Mouse (Mus musculus) forebrain, embryonic 12.5 days (tissue): Measurements from ENCODE around the gene Cryzl2. TPM values are rescaled to one million over a fixed set of nuclear protein-coding genes. Genes with fewer than 3 reads are reported as not detected.
A peak's percentile ranks its signal among the peaks of the same experiment; 100 is the strongest.

Experiments used
- ATAC-seq: fragments of 200-750 bp; cut with Nextera tagmentation; 2 replicates; pipeline ENCODE4 v1.8.0; 2017; ENCODE audit warnings: moderate TSS enrichment; ENCODE audit not compliant: low FRiP score
- H3K27ac ChIP-seq: fragments of 300-500 bp; sonication (generic); 2 replicates; pipeline ENCODE4 v1.5.1; 2016; ENCODE audit warnings: mild to moderate bottlenecking
- H3K27me3 ChIP-seq: fragments of 300-500 bp; sonication (generic); 2 replicates; pipeline ENCODE4 v1.6.1; 2016; ENCODE audit warnings: mild to moderate bottlenecking
- H3K36me3 ChIP-seq: fragments of 300-500 bp; sonication (generic); replicated peaks from 2 replicates; pipeline ENCODE4 v1.6.1; 2016; ENCODE audit warnings: mild to moderate bottlenecking
- H3K4me1 ChIP-seq: fragments of 300-500 bp; sonication (generic); 2 replicates; pipeline ENCODE4 v1.6.1; 2016
- H3K4me2 ChIP-seq: fragments of 300-500 bp; sonication (generic); 2 replicates; pipeline ENCODE4 v1.6.1; 2016; ENCODE audit warnings: mild to moderate bottlenecking, moderate library complexity
- H3K4me3 ChIP-seq: fragments of 300-500 bp; sonication (generic); replicated peaks from 2 replicates; pipeline ENCODE4 v1.5.1; 2016; ENCODE audit warnings: mild to moderate bottlenecking
- H3K9ac ChIP-seq: fragments of 300-500 bp; sonication (generic); 2 replicates; pipeline ENCODE4 v1.6.1; 2016; ENCODE audit warnings: mild to moderate bottlenecking
- H3K9me3 ChIP-seq: fragments of 300-500 bp; sonication (generic); 2 replicates; pipeline ENCODE4 v1.6.1; 2016
- WGBS: fragments of 180-500 bp; shearing (Covaris S2); methylation state at CpG from one replicate; pipeline ENCODE4 v1.1.7; 2016; 5-methylcytosine and 5-hydroxymethylcytosine counted together
- polyA plus RNA-seq: library from polyadenylated mRNA; unstranded; fragments of >200 nt; fragmentation: Nextera tagmentation; extraction: Ambion mirVana; gene quantifications from 2 replicates; pipeline ENCODE4 v1.2.1, GENCODE M21; 2016

Cryzl2 gene
- polyA plus RNA-seq, 1 experiment from 2014 or later, result 6.7 TPM

DNA sequence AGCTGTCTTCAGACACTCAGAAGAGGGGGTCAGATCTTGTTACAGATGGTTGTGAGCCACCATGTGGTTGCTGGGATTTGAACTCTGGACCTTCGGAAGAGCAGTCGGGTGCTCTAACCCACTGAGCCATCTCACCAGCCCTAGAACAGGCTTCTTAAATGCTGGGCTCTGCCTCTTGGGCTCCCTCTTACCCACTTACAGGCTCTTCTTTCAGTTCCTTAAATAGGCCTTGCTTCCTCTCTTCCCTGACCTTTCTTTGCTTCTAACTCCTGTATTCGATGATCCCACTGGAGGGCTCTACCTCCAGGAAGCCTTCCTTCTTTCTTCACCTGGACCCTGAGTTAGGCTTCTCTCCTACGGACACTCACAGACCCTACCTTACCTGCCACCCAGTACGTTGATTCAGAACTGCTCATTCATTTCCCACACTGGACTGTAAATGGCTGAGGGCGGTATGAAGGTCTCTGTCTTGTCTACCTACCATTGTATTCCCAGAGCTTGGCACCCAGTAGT, 12.9 kb upstream of the Cryzl2 start:
- Histone ChIP-seq H3K9me3 (no peaks in the 10 kb centered on the region), H3K9ac (no peak overlapping the region), H3K36me3 (no peaks in the 10 kb centered on the region), H3K27me3 (peaks cover 22% of the 10 kb centered on the region), H3K4me3 (no peak overlapping the region), H3K27ac (no peak overlapping the region), H3K4me1 (peaks cover 79% of the 10 kb centered on the region), H3K4me2 (no peak overlapping the region)
- WGBS, result 87% methylated on average over 6 of the region's 6 CpGs
- no peak for ATAC-seq

DNA sequence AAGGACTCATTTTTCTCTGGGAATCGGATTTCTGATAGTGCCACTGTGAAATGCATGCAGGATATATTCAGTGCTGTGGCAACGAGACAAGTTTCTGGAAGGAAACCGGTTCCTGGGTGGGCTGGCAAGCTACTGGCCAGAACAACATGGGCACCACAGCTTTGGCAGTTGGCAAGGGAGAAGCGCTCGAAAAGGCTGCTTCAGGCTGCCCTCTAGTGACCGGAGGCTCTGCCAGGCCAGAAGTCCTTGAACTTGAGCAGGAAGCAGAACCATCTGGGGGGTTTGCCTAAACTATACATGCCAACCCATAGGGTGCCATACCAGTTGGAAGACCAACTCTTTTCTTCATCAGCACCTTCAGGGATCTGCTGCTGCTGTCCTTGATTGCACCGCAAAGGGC, 12.1 kb upstream of the Cryzl2 start:
- 66% methylated on average over 7 of the region's 7 CpGs for WGBS
- H3K27me3 ChIP-seq, result peaks cover 22% of the 10 kb centered on the region
- no peak for ATAC-seq
- no peak overlapping the region for H3K9ac ChIP-seq
- no peaks in the 10 kb centered on the region for H3K36me3 ChIP-seq
- no peak overlapping the region for H3K4me3 ChIP-seq
- no peak overlapping the region for H3K4me2 ChIP-seq
- no peaks in the 10 kb centered on the region for H3K9me3 ChIP-seq
- H3K27ac ChIP-seq, result no peak overlapping the region
- peaks cover 73% of the 10 kb centered on the region for H3K4me1 ChIP-seq

DNA sequence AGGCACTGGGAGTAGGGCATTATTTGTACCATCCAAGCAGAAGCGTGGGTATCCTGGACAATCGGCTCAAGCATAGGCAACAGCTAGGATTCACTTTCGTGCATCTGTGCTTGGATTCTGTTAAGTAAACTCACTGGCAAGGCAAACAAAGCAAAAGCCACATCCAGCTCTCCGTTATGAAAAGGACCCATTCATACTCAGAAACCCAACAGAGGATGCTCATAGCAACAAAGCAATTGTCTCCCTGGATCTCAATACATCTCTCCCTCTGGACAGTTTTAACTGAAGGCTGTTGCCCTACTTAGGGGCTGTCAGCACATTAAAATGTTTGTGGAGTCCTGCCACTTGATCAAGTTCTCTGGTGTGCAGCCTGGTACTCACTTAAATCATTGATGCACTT, 11.2 kb upstream of the Cryzl2 start:
- 53% methylated on average over 4 of the region's 4 CpGs for WGBS
- no peak for ATAC-seq

DNA sequence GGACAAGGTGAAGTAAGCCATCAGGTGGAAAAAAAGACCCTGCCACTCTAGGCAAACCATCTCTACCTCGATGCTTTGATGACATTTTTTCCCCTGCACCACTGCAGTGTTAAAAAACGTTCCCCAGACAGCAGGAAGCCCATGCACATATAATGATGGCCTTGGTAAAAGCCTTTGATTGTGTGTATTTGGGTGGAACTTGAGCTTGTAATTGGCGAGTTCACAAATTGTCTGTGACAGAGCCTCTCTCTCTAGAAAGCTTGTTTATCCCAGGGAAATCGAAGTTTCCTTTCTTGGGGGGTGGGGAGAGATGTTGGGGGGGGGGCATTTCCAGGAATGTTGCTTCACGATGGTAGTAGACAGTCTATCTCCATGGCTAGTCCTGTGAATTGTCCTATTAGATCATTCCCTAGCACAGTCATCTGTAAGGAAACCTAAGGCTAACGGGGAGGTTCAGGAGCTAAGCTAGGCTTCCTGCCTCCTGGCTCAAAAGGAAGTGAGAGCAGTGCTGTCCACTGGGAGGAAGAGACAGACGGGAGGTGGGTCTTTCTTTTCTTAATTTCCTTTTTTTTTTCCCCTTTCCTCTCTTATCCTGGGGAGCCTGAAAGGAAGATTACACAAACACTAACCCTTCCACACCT, 10.1 kb upstream of the Cryzl2 start:
- H3K9me3 ChIP-seq, result no peaks in the 10 kb centered on the region
- H3K4me3 ChIP-seq, result no peak overlapping the region
- WGBS, result 12% methylated on average over 7 of the region's 7 CpGs
- ATAC-seq, result peak; percentile 10; the same call in 1 of the 2 replicates
- 0 out of 2 replicates have a peak overlapping the region, but pooled peaks have one; percentile 1 for H3K4me2 ChIP-seq
- H3K27me3 ChIP-seq, result peaks cover 22% of the 10 kb centered on the region
- peaks cover 70% of the 10 kb centered on the region for H3K4me1 ChIP-seq
- 0 out of 2 replicates have a peak overlapping the region, but pooled peaks have one; percentile 42 for H3K27ac ChIP-seq
- no peaks in the 10 kb centered on the region for H3K36me3 ChIP-seq
- H3K9ac ChIP-seq, result no peak overlapping the region

More for the DNA sequence above, 11.2 kb upstream of the Cryzl2 start:
- no peak overlapping the region for H3K4me3 ChIP-seq
- no peaks in the 10 kb centered on the region for H3K9me3 ChIP-seq
- H3K4me1 ChIP-seq, result peaks cover 67% of the 10 kb centered on the region
- 0 out of 2 replicates have a peak overlapping the region, but pooled peaks have one; percentile 1 for H3K27ac ChIP-seq
- H3K9ac ChIP-seq, result no peak overlapping the region
- no peak overlapping the region for H3K4me2 ChIP-seq
- H3K36me3 ChIP-seq, result no peaks in the 10 kb centered on the region
- H3K27me3 ChIP-seq, result peaks cover 22% of the 10 kb centered on the region

DNA sequence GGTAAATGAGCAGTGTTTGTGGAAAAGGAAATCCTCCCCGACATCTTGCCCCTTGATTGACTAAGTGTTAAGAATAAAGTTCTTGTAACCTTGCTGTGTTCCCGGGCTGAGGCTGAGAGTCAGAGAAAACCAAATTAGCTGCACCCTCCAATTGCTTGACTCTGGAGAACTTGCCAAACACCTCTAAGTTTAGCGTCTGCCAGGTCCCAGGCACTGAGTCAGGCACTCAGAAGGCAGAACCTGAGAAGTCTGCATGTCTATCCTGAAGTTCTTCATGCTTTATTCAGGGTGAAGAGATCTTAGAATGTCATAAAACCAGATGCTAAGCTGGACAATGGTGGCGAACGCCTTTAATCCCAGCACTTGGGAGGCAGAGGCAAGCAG, 9.6 kb upstream of the Cryzl2 start:
- Histone ChIP-seq H3K4me2 (no peak overlapping the region), H3K9ac (no peak overlapping the region), H3K4me1 (peaks cover 70% of the 10 kb centered on the region), H3K36me3 (no peaks in the 10 kb centered on the region), H3K27ac (no peak overlapping the region), H3K9me3 (no peaks in the 10 kb centered on the region), H3K4me3 (no peak overlapping the region), H3K27me3 (peaks cover 22% of the 10 kb centered on the region)
- 65% methylated on average over 5 of the region's 5 CpGs for WGBS
- ATAC-seq, result no peak

DNA sequence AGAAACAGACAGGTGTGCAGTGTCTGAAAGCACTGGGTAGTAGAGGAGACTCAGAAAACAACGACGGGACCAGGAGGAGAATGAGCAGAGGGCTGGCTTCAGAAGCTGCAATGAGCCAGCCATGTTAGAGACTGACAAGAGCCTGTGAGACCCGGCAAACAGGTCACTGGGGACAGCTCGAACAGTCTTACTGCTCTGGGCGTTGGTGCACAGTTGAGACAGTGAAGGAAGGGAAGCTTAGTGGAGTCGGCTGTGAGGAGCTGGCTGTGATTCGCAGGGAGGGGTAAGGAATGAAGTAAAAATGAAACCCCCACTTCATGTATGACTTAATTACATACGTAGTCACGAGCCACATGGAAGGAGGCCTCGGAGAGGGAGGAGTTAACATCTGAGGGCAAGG, 8.8 kb upstream of the Cryzl2 start:
- 0 out of 2 replicates have a peak overlapping the region, but pooled peaks have one; percentile 19 for H3K27ac ChIP-seq
- H3K36me3 ChIP-seq, result no peaks in the 10 kb centered on the region
- peaks cover 63% of the 10 kb centered on the region for H3K4me1 ChIP-seq
- whole genome bisulfite sequencing, result 6% methylated on average over 10 of the region's 10 CpGs
- H3K4me3 ChIP-seq, result no peak overlapping the region; the same call in 1 of the 2 replicates
- H3K27me3 ChIP-seq, result peaks cover 22% of the 10 kb centered on the region
- no peak overlapping the region for H3K9ac ChIP-seq
- peak overlapping the region; percentile 44 for H3K4me2 ChIP-seq
- no peaks in the 10 kb centered on the region for H3K9me3 ChIP-seq
- ATAC-seq, result no peak

DNA sequence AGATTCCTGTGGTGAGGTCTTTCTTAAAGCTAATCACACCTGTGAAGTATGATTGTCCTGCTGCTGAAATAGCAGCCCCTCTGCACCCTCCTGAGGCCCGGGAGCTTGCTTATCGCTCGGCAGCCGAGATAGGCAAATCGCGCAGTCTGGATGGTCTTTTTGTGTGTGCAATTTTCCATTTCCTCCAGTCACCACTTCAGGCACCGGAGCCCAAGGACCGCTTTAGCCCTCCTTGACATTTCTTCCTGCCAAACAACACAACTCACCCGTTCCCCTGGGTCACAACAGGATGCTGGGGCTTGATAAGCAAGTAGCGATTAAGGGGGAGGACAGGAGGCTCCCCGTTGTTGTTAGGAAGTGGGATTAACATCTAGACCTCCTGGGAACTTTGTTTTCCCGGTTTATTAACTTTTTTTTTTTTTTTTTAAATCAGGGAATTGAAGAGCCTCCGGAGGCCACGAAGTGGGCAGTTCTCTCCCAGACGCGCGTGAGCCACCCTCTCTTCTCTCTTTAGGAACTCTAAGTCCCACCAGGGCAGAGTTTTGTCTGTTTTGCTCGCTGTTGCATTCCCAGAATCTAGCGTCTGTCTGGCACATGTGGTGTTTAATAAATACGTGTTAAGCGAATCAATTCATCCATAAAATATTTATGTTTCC, 8.3 kb upstream of the Cryzl2 start:
- Histone ChIP-seq H3K9ac (no peak overlapping the region), H3K4me3 (no peak overlapping the region; the same call in 1 of the 2 replicates), H3K27me3 (peaks cover 22% of the 10 kb centered on the region), H3K4me1 (peaks cover 58% of the 10 kb centered on the region), H3K27ac (no peak overlapping the region), H3K9me3 (no peaks in the 10 kb centered on the region), H3K4me2 (peak overlapping the region; percentile 44), H3K36me3 (no peaks in the 10 kb centered on the region)
- 3% methylated on average over 21 of the region's 21 CpGs for WGBS
- ATAC-seq, result no peak

DNA sequence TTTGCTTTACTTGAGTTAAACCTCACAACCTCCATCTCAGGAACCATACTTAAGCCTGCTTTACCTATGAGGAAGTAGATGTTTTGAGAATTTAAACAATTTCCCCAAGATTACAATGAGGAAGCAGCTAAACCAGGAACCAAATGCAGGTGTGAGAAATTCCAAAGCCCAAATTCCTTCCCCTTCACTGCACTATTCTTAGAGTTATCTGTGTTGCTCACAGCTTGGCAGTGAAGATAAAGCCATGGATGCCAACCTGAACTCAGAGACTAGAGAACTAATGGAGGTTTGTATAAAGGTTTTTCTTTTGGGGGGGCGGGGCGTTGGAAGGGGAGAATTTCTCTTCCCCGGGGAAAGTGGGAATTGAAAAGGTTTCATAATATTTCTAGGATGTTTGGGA, 6.1 kb upstream of the Cryzl2 start:
- H3K9me3 ChIP-seq, result no peaks in the 10 kb centered on the region
- WGBS, result 79% methylated on average over 3 of the region's 3 CpGs
- no peak overlapping the region for H3K4me2 ChIP-seq
- ATAC-seq, result no peak
- H3K36me3 ChIP-seq, result no peaks in the 10 kb centered on the region
- H3K27me3 ChIP-seq, result peaks cover 20% of the 10 kb centered on the region
- H3K4me1 ChIP-seq, result peaks cover 49% of the 10 kb centered on the region
- H3K27ac ChIP-seq, result peak overlapping the region; percentile 78
- H3K4me3 ChIP-seq, result no peak overlapping the region
- H3K9ac ChIP-seq, result no peak overlapping the region

DNA sequence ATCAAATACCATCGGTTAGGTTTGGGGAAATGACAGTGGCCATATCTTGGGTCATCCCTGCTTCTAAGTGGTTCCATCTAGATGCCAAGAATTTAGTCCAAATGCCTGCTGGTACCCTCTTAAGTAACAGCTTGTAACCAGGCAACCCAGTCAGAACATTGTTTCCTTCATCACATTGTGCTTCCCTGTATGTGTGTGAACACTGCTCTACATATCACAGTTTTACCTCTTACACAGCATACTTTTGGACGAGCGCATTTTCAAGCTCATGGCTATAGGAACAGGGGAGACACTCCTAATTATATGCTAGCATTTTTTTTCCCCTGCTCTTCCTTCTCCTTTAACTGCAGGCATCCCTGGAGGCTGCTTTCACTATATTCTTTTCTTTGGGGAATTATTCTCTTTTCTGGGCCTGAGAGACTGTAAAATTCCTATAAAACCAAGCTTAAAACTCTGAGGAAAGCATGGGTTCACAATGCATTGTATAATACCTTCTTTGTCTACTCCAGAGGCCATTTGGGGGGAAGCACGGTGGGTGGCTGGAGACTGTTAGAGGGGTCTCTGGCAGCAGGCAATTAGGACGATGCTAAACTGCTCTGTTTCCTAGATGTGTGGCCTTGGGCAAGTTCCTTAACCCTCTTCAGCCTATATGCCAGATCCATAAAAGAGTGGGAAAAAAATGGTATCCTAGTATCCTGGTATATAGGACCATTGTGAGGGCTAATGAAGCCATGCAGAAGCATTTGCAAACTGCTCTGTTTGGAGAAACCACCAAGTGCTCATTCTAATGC, 5.4 kb upstream of the Cryzl2 start:
- WGBS, result 16% methylated on average over 5 of the region's 5 CpGs
- H3K4me1 ChIP-seq, result peaks cover 47% of the 10 kb centered on the region
- peaks cover 18% of the 10 kb centered on the region for H3K27me3 ChIP-seq

DNA sequence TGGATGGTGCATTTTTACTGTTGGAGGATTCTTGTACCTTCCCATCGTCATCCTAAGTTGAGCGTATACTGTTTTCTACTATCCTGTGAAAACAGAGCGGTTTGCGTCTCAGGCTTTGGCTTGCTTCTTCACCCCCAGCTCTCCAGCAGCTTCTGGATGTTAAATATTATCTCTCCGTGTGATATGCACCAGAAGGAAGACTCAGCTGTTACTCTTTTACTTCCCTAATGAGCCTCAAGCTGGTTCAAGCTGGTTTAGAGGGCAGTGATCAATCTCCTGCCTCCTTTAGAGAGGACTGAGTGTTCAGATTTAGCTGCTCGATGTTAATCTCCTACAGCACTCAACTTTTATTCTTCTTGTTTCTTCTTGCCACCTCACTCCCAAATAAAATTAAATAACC, 3.5 kb upstream of the Cryzl2 start:
- 78% methylated on average over 6 of the region's 6 CpGs for WGBS
- Histone ChIP-seq H3K36me3 (no peaks in the 10 kb centered on the region), H3K4me1 (peaks cover 48% of the 10 kb centered on the region), H3K27ac (no peak overlapping the region), H3K4me3 (no peak overlapping the region), H3K9me3 (no peaks in the 10 kb centered on the region), H3K9ac (no peak overlapping the region), H3K4me2 (no peak overlapping the region), H3K27me3 (0 out of 2 replicates have a peak, but pooled peaks cover 6% of the 10 kb centered on the region)
- no peak for ATAC-seq

More for the DNA sequence above, 5.4 kb upstream of the Cryzl2 start:
- H3K36me3 ChIP-seq, result no peaks in the 10 kb centered on the region
- no peak overlapping the region for H3K4me3 ChIP-seq
- no peak overlapping the region for H3K9ac ChIP-seq
- no peaks in the 10 kb centered on the region for H3K9me3 ChIP-seq
- ATAC-seq, result peak; percentile 80
- peak overlapping the region; percentile 78 for H3K27ac ChIP-seq
- peak overlapping the region; percentile 19; the same call in 1 of the 2 replicates for H3K4me2 ChIP-seq

DNA sequence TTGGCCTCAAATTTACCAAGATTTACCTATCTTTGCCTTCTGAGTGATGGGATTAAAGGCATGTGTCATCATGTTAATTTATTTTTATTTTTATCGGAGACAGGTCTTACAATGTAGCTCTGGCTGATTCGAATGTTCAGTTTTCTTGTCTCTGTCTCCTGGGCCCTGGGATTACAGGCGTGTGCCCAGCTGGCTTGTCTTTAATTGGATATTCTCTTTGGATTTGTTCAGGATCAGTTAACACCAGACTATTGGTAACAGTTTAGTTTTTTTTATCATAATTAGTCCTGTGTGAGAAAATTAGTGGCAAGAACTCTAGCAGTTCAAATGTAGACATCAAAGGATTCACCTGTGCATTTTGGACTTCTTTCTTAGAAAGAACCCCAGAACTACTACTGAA, 588 bp upstream of the Cryzl2 start:
- no peak for ATAC-seq
- H3K36me3 ChIP-seq, result no peaks in the 10 kb centered on the region
- H3K9ac ChIP-seq, result no peak overlapping the region
- 0 out of 2 replicates have a peak, but pooled peaks cover 9% of the 10 kb centered on the region for H3K27me3 ChIP-seq
- H3K4me2 ChIP-seq, result no peak overlapping the region; the same call in 1 of the 2 replicates
- peaks cover 33% of the 10 kb centered on the region for H3K4me1 ChIP-seq
- no peaks in the 10 kb centered on the region for H3K9me3 ChIP-seq
- no peak overlapping the region for H3K4me3 ChIP-seq
- WGBS, result 42% methylated on average over 3 of the region's 3 CpGs
- H3K27ac ChIP-seq, result no peak overlapping the region

DNA sequence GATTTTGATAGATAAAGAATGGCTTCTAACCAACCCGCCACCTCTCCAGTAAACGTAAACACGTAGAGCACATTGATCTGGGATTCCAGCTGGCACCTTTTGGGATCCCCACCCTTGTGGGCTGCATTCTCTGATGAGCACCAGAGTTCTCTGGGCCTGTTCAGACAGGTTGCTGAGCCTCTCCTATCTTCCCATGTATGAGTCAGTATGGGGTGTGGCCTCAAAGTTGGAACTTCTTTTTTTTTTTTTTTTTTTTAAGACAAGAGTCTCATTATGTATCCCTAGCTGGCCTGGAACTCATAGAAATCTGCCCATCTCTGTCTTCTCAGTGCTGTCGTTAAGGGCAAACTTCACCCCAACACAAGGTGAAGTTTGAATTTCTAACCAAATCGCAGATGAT, 1.5 kb downstream of the Cryzl2 start:
- Histone ChIP-seq H3K4me2 (no peak overlapping the region), H3K27ac (no peak overlapping the region), H3K36me3 (no peaks in the 10 kb centered on the region), H3K9ac (no peak overlapping the region), H3K27me3 (0 out of 2 replicates have a peak, but pooled peaks cover 9% of the 10 kb centered on the region), H3K9me3 (no peaks in the 10 kb centered on the region), H3K4me1 (peaks cover 22% of the 10 kb centered on the region), H3K4me3 (no peak overlapping the region)
- no peak for ATAC-seq
- 94% methylated on average over 5 of the region's 5 CpGs for WGBS
